Mouse (Mus musculus): ENCODE data around the gene Serpina7. TPM values are rescaled to one million over a fixed set of nuclear protein-coding genes. Genes with fewer than 3 reads are reported as not detected.

Serpina7 gene
- polyA plus RNA-seq, 1 experiment from 2014 or later = not detected

DNA sequence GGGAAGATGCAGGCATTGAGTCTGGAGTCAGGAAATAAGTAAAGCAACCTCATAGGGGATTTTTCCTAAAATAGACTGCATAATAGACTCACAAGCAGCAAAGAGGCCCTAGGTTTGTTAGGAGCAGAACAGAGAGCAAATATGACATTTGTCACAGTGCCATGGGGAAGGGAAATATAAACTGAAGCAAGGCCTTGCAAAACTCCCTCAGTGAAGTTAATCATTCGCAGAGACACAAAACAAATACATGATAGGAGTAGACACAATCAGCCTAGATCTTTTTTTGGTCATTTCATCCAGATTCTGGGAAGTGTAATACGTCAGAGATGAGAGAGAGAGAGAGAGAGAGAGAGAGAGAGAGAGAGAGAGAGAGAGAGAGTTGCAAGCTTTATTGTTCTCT, 45.7 kb downstream of the Serpina7 start:
- Histone ChIP-seq H3K27me3 (ENCODE audit: control insufficient read depth, insufficient read depth, low read length) (no peaks in the 10 kb centered on the region), H3K9ac (replicated peaks; ENCODE audit: low read length) (no peak overlapping the region), H3K4me2 (ENCODE audit: low read length) (no peak overlapping the region), H3K9me3 (ENCODE audit: control insufficient read depth, low read length) (no peaks in the 10 kb centered on the region), H3K27ac (replicated peaks; ENCODE audit: low read depth, low read length) (no peak overlapping the region), H3K4me1 (ENCODE audit: control insufficient read depth, insufficient read depth, low read length) (no peaks in the 10 kb centered on the region), H3K4me3 (replicated peaks; ENCODE audit: low read depth, low read length) (no peak overlapping the region), H3K36me3 (ENCODE audit: control insufficient read depth, insufficient read depth, low read length) (no peaks in the 10 kb centered on the region)
- WGBS = 71% methylated on average over 2 of the region's 2 CpGs
- DNase-seq = no peak
- ATAC-seq (ENCODE audit: low FRiP score, low TSS enrichment) = no peak

GRCm38 (mm10) chrX:139037666-139038065, 47.4 kb downstream of the Serpina7 start:
- Histone ChIP-seq H3K4me1 (ENCODE audit: control insufficient read depth, insufficient read depth, low read length) (no peaks in the 10 kb centered on the region), H3K27me3 (ENCODE audit: control insufficient read depth, insufficient read depth, low read length) (no peaks in the 10 kb centered on the region), H3K4me2 (ENCODE audit: low read length) (no peak overlapping the region), H3K4me3 (replicated peaks; ENCODE audit: low read depth, low read length) (no peak overlapping the region), H3K27ac (replicated peaks; ENCODE audit: low read depth, low read length) (no peak overlapping the region), H3K9me3 (ENCODE audit: control insufficient read depth, low read length) (no peaks in the 10 kb centered on the region), H3K9ac (replicated peaks; ENCODE audit: low read length) (no peak overlapping the region), H3K36me3 (ENCODE audit: control insufficient read depth, insufficient read depth, low read length) (no peaks in the 10 kb centered on the region)
- WGBS = 94% methylated on average over 1 of the region's 1 CpGs
- no peak for ATAC-seq (ENCODE audit: low FRiP score, low TSS enrichment)
- no peak for DNase-seq

Other genes with a start within 250 kb of the Serpina7 start
- 0.16 and 0.76 TPM in 2 replicates for gene Nrk, start 170.8 kb downstream of the Serpina7 start, polyA plus RNA-seq (2014; fragmentation: Nextera tagmentation; extraction: Ambion mirVana)
- not detected in 2 replicates for gene 4930513O06Rik, start 1.0 kb upstream of the Serpina7 start, polyA plus RNA-seq (2014; fragmentation: Nextera tagmentation; extraction: Ambion mirVana)
- gene 4933428M09Rik, start 94.0 kb upstream of the Serpina7 start, polyA plus RNA-seq (2014; fragmentation: Nextera tagmentation; extraction: Ambion mirVana) = not detected in 2 replicates
- gene Mum1l1, start 124.8 kb upstream of the Serpina7 start, polyA plus RNA-seq (2014; fragmentation: Nextera tagmentation; extraction: Ambion mirVana) = 7.3 and 10.2 TPM in 2 replicates
- not detected in 2 replicates for gene Trap1a, start 248.4 kb upstream of the Serpina7 start, polyA plus RNA-seq (2014; fragmentation: Nextera tagmentation; extraction: Ambion mirVana)